Mouse (Mus musculus): ENCODE measurements around the gene Tesk1.

Tesk1 gene

DNA sequence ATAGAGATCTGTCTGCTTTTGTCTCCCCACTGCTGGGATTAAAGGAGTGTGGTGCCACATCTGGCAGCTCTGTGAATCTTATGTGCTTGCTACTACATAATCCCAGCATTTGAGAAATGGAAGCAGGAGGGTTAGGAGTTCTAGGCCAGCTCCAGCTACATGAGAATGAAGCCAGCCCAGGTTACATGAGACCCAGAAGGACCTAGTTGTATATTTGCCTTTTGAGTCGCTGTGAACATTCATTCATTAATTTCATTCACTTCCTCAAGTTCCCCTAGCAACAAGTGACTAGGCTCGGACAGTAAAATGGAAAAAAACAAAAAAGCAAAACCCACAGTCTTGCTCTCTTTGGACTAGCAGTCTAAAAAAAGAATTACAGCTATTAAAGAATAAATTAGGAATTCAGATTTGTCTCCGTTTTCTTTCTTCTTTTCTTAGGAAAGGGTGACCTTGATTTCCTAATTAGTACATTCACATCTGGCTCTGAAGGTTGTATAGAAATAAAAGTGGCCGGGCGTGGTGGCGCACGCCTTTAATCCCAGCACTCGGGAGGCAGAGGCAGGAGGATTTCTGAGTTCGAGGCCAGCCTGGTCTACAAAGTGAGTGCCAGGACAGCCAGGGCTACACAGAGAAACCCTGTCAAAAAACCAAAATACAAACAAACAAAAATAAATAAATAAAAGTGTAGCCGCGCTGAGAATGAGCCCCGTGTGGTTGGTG, 50.5 kb downstream of the Tesk1 start:
- in situ Hi-C loops (cut with MseI, MboI), result no loop called here

DNA sequence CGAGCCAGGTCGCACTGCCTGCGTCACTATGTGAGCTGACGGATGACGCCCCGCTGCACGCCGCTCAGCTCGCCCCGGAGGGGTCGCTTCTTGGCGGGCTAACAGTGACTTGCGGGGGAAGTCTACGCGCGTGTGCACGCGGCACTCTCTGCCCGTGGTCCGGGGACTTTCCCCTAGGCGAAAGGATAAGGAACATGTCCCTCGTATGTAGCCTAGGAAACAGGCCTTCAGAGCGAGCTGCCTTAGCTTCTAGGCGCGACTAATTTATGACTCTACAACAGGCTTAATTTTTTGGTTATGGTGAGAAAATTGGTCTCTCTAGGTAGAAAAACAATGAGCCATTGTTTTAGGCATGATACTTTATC, 51.1 kb downstream of the Tesk1 start, which contains the start of gene Ccdc107:
Gene Ccdc107, plus strand, starts transcription at position 80 of the 365 bp plus-strand sequence.
- in situ Hi-C loops (cut with MseI, MboI), result no loop called here

DNA sequence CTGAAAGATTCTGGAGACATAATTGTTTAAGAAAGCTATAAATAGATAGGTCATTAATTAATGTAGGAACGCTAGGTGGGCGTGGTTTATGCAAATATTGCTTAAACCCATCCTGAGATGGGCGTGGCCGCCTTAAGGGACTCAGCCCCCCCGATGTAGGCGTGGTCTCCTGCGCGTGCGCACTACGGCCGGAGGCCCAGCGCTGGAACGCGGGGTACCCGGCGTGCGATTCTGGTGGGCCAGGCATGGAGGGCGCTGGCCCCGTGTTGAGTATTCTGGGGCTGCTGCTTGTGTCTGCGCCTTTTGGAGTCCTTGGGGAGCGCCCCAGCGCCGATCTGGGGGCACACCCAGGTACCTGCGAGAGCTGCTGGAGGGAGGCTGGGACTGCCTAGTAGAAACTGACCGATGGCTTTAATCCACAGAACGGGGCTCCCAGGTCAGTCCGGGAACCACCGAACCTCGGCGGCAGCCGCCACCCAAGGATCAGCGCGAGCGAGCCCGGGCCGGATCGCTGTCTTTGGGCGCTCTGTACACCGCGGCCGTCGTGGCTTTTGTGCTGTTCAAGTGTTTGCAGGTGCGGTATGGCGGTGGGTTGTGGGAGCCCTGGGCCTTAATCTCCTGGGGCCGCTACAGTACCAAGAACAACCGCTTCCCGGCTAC, 51.6 kb downstream of the Tesk1 start:
- in situ Hi-C loops (cut with MseI, MboI), result no loop called here

DNA sequence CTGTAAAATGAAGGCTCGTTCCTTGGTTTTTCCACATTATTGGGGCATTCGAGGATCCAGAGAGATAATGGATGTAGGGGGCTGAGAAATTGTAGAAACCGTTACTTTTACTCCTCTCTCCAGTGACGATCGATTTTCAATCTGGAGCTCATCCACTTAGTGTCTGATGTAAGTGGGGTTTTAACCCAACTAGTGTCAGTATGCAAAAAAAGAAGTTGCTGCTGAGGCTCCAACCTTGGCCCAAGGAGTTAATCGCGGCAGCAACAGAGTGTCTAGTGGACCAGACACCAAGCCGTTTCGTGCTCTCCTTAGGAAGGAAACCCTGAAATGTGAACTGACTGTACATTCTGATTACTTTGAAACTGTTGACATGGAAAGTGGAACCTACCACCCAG, 52.1 kb downstream of the Tesk1 start:
- in situ Hi-C loops (cut with MseI, MboI), result no loop called here

DNA sequence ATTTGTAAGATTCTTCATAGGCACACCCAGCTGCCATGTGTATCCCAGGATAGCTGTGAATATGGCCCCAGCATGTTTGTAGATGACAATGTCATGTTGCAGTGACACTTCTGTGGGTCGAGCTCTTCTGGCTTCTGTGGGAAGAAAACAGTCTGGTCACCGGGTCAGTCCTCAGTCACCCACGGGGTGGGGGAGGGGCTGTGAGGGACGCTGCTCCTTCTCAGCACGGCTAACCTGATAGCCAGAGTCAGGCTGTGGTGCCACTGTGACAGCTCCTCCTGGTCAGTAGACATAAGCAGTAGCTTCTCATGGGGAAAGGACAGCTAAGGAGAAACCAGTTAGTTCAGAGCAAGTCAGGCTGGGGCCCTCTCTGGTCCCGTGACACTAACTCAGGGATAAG, 54.8 kb downstream of the Tesk1 start:
- in situ Hi-C loops (cut with MseI, MboI), result no loop called here

DNA sequence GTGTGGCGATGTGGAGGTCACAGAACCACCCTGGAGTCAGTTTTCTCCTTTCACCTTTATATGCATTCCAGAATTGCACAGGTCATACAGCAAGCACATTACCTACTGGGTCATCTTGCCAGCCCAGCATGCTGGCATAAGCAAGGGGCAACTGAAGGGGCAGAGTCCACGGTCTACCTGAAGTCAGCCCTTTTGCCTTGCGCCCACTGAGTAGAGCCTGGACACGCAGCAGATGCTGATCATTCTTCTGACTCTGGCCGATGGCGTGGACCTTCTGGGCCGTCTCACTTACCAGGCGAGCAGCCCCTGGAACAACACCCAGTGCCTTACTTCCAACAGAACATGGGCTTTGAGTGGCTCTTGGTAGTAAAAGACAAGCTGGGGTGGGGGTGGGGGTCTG, 55.7 kb downstream of the Tesk1 start:
- in situ Hi-C loops (cut with MseI, MboI), result no loop called here
